Mouse (Mus musculus): ENCODE data around the gene Btbd19.

Btbd19 gene

GRCm38 (mm10) chr4:117110985-117111384 lies 14.5 kb downstream of the Btbd19 start:
- DNase-seq (ENCODE audit: low spot score), result no peak

- DNase-seq (ENCODE audit: low spot score), result no peak
These were observed 15.3 kb downstream of the Btbd19 start for GRCm38 (mm10) chr4:117110249-117110648.

GRCm38 (mm10) chr4:117109330-117109729 lies 16.2 kb downstream of the Btbd19 start:
- no peak for DNase-seq (ENCODE audit: low spot score)

- no peak for DNase-seq (ENCODE audit: low spot score)
These were observed 17.0 kb downstream of the Btbd19 start for GRCm38 (mm10) chr4:117108524-117108849.

DNA sequence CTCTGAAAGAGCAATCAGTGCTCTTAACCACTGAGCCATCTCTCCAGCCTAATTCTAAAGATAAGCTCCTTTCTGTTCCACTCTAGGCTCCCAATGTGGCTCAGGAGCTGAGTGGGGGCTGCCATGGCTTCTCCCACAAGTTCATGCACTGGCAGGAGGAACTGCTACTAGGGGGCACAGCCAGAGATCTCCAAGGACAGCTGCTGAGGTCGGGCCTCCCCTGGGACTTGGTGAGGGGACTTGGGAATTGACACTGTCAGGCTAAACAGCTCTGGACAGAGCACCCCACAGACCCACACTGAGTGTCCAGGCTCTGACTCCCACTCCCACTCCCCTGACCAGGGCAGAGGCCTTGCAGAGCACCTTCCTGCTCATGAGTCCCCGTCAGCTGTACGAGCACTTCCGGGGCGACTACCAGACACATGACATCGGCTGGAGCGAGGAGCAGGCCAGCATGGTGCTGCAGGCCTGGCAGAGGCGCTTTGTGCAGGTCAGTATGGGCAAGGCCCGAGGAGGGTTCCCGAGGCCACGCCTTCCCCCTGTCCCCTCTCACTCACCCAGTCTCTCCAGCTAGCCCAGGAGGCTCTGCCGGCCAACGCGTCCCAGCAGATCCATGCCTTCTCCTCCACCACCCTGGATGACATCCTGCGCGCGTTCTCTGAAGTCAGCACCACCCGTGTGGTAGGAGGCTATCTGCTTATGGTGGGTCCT lies 17.6 kb downstream of the Btbd19 start:
- no peak for DNase-seq (ENCODE audit: low spot score)

DNA sequence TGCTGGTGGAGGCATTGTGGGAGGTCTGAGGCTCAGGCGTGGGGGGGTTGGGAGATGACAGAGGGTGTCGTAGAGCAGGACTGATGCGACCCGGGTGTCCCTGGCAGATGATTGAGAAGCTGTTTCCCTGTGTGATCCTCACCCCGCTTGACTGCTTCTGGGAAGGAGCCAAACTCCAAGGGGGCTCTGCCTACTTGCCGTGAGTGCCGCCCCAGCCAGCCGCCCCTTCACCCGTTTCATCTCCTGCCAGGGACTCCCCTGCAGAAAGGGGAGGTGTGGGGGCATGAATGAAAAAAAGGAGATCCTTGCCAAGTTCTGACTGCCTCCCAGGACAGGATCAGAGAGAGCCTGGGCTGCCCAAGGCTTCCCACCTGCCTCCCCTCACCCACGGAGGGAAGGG lies 20.4 kb downstream of the Btbd19 start:
- no peak for DNase-seq (ENCODE audit: low spot score)

DNA sequence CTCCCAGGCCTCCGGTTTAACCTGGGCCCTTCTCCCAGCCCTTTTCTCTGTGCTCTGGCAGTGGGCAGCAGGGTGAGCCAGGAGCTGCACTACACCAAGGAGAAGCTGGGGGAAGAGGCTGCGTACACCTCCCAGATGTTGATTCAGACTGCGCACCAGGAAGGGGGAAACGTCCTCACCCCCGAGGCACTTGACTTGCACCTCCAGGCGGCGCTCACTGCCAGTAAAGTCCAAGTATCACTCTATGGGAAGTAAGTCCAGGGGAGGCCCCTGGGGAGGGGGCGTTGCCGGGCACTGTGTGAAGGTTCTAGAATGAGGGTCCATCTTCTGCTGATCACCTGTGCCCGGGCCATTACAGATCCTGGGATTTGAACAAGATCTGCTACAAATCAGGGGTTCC lies 20.9 kb downstream of the Btbd19 start:
- DNase-seq (ENCODE audit: low spot score), result no peak

DNA sequence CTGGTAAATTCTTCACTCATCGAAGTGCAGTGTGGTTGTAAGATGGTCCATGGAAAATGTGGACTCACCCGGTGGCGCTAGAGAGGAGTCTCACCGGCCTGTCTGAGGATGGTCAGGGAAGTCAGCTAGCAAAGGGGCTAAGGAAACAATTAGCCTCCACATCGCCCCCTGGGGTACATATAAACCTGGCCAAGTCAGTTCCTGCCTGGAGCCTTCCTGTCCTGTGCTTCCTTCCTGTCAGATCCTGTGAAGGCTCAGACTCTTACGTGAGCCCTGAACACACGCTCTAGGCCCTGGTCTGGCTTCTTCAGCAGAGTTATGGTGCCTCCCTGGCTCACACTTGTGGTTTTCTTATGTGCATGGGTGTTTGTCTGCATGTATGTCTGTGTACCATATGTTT lies 24.3 kb downstream of the Btbd19 start:
- no peak for DNase-seq (ENCODE audit: low spot score)

DNA sequence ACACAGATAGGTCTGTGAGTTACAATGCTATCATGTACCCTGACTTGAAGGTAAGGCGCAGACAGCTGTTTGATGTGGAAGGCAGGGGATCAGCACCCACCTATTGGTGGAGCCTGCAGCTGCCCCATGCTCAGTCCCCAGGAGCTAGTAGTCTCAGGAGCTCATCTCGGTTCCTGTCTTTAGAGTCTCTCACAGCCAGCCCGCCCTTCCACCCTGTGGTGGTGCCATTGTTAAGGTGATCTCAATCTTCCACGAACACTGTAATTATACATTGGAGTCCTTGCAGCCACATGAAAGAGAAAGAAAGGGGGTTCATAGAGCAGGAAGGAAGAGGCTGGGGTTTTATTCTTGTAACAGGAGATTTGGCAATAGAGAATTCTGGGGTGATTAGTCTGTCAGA lies 25.5 kb downstream of the Btbd19 start:
- DNase-seq (ENCODE audit: low spot score), result no peak

DNA sequence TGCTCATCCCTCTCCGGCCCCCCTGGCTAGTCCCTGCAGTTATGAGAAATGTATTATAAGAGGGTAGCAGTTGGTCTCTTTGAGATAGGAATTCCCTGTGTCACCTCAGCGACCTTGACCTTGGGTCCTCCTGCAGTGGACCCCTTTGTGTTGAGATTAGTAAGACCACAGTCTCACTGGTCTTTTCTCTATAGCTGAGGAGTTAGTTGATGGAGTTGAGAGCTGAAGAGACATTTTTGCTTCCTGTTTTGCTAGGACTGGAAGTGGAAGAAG lies 26.8 kb downstream of the Btbd19 start:
- no peak for DNase-seq (ENCODE audit: low spot score)

GRCm38 (mm10) chr4:117097969-117098763 lies 27.4 kb downstream of the Btbd19 start:
- no peak for DNase-seq (ENCODE audit: low spot score)

- no peak for DNase-seq (ENCODE audit: low spot score)
These were observed 28.9 kb downstream of the Btbd19 start for GRCm38 (mm10) chr4:117096666-117097065.

DNA sequence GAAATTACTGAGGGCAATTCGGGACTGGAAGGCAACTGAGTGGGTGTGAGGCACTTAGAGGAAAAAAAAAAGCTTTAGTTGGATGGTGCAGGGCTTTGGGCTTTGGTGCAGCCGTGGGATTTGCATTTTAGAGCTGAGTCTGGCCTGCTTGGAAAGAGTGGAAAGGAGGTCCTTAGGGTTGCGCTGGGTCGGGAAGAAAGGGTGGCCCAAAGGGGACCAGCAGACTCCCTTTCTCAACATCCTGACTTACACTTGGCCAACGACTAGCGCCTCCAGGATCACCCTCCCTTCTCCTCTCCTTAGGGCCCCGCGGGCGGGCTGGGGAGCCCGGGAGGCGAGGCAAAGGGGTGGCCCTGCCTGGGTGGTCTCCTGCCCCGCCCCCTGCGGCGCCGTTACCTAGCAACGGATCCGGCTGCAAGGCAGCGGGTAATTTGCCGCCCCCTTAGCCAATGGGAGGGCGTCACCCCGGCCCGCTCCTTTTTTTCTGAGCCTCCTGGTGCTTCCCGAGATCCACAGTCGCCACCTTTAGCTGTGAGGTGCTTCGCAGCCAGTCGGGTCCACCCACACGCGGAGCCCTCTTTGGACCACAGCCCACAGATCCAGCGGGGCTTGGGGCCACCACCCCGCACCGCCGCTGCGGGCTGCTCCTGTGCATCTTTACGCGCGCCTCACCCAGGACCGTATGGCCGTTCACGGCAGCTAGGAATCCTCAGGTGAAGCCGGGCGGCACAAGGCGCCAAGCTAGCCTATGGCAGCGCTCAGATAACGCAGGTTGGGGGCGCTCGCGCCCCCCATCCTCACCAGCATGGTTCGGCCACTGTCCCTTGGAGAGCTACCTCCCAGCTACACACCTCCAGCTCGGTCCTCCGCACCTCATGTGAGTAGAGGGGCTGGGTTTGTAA lies 29.7 kb downstream of the Btbd19 start, which contains the start of gene Ptch2:
Gene Ptch2 (plus strand): TSS at position 525 of the 902 bp plus-strand sequence.
- peak; percentile 25 for DNase-seq (ENCODE audit: low spot score)

- no peak for DNase-seq (ENCODE audit: low spot score)
These were observed 30.7 kb downstream of the Btbd19 start for GRCm38 (mm10) chr4:117094626-117095361.

GRCm38 (mm10) chr4:117090586-117090985 lies 34.9 kb downstream of the Btbd19 start:
- no peak for DNase-seq (ENCODE audit: low spot score)

DNA sequence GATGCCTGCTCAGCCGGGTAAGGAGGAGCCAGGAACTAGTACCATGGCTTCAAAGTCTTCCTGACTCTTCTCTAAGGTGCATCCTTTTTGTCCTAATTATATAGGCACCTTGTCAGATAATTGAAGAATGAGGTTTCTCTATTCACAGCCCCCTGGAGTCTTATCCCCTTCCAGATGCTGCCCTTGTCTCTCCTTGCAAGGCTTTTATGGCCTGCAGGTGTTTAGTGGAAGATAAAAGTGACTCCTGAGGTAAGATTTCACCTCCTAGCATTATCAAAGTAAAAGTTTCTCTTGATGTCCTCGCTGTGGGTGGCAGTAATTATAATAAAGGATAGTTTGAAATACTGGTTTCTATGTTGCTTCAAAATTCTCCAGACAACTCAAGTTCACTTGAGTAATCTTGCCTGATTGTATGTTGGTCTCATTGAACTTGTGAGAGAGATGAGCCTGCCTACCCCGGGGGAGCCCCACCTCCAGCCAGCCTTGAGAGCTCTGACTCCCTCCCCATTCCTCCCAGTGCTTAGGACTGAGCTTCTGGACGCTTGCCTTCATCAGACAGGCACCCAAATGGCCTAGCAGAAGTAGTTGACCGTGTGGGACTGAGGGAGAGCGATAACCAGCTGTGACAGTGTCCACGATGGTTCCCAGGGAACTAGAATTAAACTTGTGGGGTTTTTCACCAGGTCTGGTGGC lies 37.4 kb downstream of the Btbd19 start:
- DNase-seq (ENCODE audit: low spot score), result no peak

GRCm38 (mm10) chr4:117071183-117071582 lies 54.3 kb downstream of the Btbd19 start:
- no peak for DNase-seq (ENCODE audit: low spot score)

GRCm38 (mm10) chr4:117070624-117071023 lies 54.9 kb downstream of the Btbd19 start:
- no peak for DNase-seq (ENCODE audit: low spot score)

GRCm38 (mm10) chr4:117069647-117070046 lies 55.9 kb downstream of the Btbd19 start:
- DNase-seq (ENCODE audit: low spot score), result no peak

All from layer of hippocampus, adult 11-12 months (tissue).